Mouse (Mus musculus): ENCODE measurements at regions not wholly inside any gene's neighbourhood (a gene's known extent, or its start where the extent isn't known, plus 50 kb on each side); places are given as distances from the start of the nearest gene placed in this dataset.

DNA sequence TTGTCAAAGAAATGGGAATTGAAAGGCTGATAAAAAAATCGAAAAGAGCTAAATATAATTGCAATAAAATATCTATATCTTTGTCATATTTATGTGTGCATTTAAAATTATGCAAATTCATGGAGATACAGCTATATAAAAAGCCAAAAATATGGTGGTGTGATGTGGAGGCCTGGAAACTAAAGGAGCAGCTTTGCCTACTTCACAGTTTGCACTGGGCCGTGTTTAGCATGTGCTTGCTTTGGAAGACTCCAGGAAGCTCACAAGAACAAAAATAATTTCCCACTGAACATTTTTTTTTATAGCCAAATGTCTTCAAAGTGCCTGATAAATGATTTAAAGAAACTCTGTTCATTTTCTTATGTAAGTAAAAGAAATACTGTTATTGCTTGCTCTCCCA, 364.1 kb upstream of the Cdh12 start:
- Histone ChIP-seq H3K4me1 (ENCODE audit: control insufficient read depth, insufficient read depth, low read length) (no peaks in the 10 kb centered on the region), H3K27ac (ENCODE audit: insufficient read depth, low read length) (no peak overlapping the region), H3K4me3 (ENCODE audit: low read depth, low read length) (no peak overlapping the region), H3K27me3 (ENCODE audit: control insufficient read depth, insufficient read depth, low read length, poor library complexity, severe bottlenecking) (no peaks in the 10 kb centered on the region), H3K9ac (ENCODE audit: low read depth, poor library complexity, severe bottlenecking) (no peak overlapping the region), H3K36me3 (ENCODE audit: control insufficient read depth, insufficient read depth, low read length, poor library complexity, severe bottlenecking) (no peaks in the 10 kb centered on the region), H3K9me3 (replicated peaks; ENCODE audit: control insufficient read depth, insufficient read depth, low read length, poor library complexity, severe bottlenecking) (no peaks in the 10 kb centered on the region)
- TF ChIP-seq EP300 (IDR thresholded peaks at IDR 0.05; ENCODE audit: insufficient read depth, low read depth, low read length) (no peak), POLR2A (IDR thresholded peaks at IDR 0.05; ENCODE audit: insufficient read depth, low read length) (no peak), CTCF (IDR thresholded peaks at IDR 0.05; ENCODE audit: low read depth, low read length) (no peak)

DNA sequence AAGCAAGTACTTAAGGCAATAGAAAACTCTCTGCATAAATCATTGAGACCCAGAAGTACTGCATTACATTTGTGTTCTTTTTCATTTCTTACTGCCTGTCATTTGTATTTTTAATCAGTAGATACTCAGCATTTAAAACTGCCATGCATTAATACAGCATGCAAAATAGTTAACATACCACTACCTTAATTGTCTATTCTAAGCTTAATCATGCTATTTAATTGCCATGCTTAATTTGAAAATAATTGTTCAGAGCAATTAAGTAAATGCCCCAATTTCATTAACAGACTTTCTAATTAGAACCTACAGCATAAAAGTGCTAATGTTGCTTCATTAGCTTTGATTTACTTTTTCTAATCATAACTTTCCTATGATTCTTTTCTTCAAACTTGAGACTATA, 359.3 kb upstream of the Cdh12 start:
- H3K27me3 ChIP-seq (ENCODE audit: control insufficient read depth, insufficient read depth, low read length, poor library complexity, severe bottlenecking): no peaks in the 10 kb centered on the region

DNA sequence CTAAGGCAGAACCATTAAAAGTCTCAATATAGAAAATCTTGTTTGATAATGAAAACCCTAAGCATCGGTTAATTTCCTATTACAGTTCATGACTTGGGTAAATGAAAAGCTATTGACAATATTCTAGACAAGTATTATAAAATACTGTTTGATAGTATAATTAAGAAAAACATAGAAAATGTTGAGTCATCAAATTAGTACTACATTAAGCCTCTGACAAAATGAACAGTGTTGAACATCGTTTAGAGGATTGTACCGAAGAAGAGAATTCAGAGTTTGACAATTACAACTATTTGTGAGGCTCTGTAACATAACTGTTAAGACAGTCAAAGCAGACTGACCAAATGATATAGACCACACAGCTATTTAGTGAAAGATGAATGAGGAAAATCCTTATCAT, 358.5 kb upstream of the Cdh12 start:
- no peak overlapping the region for H3K9ac ChIP-seq (ENCODE audit: low read depth, poor library complexity, severe bottlenecking)

More for the DNA sequence above, 359.3 kb upstream of the Cdh12 start:
- no peak overlapping the region for H3K4me3 ChIP-seq (ENCODE audit: low read depth, low read length)
- H3K4me1 ChIP-seq (ENCODE audit: control insufficient read depth, insufficient read depth, low read length): no peaks in the 10 kb centered on the region
- no peak overlapping the region for H3K27ac ChIP-seq (ENCODE audit: insufficient read depth, low read length)
- H3K9ac ChIP-seq (ENCODE audit: low read depth, poor library complexity, severe bottlenecking): no peak overlapping the region
- no peak for TF ChIP-seq EP300 (IDR thresholded peaks at IDR 0.05; ENCODE audit: insufficient read depth, low read depth, low read length)
- TF ChIP-seq POLR2A (IDR thresholded peaks at IDR 0.05; ENCODE audit: insufficient read depth, low read length): no peak
- no peak for TF ChIP-seq CTCF (IDR thresholded peaks at IDR 0.05; ENCODE audit: low read depth, low read length)
- H3K9me3 ChIP-seq (replicated peaks; ENCODE audit: control insufficient read depth, insufficient read depth, low read length, poor library complexity, severe bottlenecking): no peaks in the 10 kb centered on the region
- H3K36me3 ChIP-seq (ENCODE audit: control insufficient read depth, insufficient read depth, low read length, poor library complexity, severe bottlenecking): no peaks in the 10 kb centered on the region

DNA sequence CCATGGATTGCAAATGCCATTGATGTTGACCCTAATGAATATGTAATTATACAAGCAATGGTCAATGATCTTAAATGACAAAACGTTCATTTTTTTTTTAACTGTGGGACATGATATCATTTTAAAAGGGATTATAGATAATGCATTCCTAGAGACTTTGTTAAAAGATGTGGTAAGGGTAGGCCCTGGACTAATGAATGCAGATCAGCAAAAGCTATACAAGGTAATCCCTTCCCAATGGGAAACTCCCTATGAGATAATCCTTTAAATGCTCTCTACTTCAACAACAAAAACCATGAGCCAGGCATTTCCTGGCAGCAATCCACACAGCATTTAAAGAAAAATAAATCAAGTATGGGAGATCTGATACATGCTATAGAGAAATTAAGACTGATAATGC, 353.3 kb upstream of the Cdh12 start:
- TF ChIP-seq POLR2A (IDR thresholded peaks at IDR 0.05; ENCODE audit: insufficient read depth, low read length) (no peak), EP300 (IDR thresholded peaks at IDR 0.05; ENCODE audit: insufficient read depth, low read depth, low read length) (no peak), CTCF (IDR thresholded peaks at IDR 0.05; ENCODE audit: low read depth, low read length) (no peak)
- no peak overlapping the region for H3K4me3 ChIP-seq (ENCODE audit: low read depth, low read length)

More for the DNA sequence above, 358.5 kb upstream of the Cdh12 start:
- Histone ChIP-seq H3K27ac (ENCODE audit: insufficient read depth, low read length) (no peak overlapping the region), H3K27me3 (ENCODE audit: control insufficient read depth, insufficient read depth, low read length, poor library complexity, severe bottlenecking) (no peaks in the 10 kb centered on the region), H3K9me3 (replicated peaks; ENCODE audit: control insufficient read depth, insufficient read depth, low read length, poor library complexity, severe bottlenecking) (no peaks in the 10 kb centered on the region), H3K4me3 (ENCODE audit: low read depth, low read length) (no peak overlapping the region), H3K4me1 (ENCODE audit: control insufficient read depth, insufficient read depth, low read length) (no peaks in the 10 kb centered on the region), H3K36me3 (ENCODE audit: control insufficient read depth, insufficient read depth, low read length, poor library complexity, severe bottlenecking) (no peaks in the 10 kb centered on the region)
- TF ChIP-seq POLR2A (IDR thresholded peaks at IDR 0.05; ENCODE audit: insufficient read depth, low read length) (no peak), EP300 (IDR thresholded peaks at IDR 0.05; ENCODE audit: insufficient read depth, low read depth, low read length) (no peak), CTCF (IDR thresholded peaks at IDR 0.05; ENCODE audit: low read depth, low read length) (no peak)

DNA sequence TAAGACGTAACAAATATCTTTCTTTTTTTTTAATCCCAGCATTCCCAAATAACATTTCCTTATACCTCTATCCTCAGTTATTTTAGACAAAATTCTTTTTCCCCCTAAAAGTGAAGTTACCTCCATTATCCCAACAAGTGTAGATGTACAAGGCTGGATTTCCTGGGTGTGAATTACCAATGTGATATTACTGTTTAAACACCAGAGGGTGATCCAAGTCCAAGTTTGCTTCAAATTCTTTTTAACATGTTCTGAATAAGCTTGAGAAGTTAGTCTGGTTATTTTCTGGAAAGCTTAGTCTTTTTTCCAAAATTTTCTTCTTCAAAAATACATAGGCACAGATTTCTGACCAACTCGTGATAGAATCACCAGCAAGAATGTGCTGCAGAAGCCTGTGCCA, 329.5 kb upstream of the Cdh12 start:
- Histone ChIP-seq H3K9ac (ENCODE audit: low read depth, poor library complexity, severe bottlenecking) (no peak overlapping the region), H3K27ac (ENCODE audit: insufficient read depth, low read length) (no peak overlapping the region), H3K4me1 (ENCODE audit: control insufficient read depth, insufficient read depth, low read length) (no peaks in the 10 kb centered on the region), H3K4me3 (ENCODE audit: low read depth, low read length) (no peak overlapping the region), H3K9me3 (replicated peaks; ENCODE audit: control insufficient read depth, insufficient read depth, low read length, poor library complexity, severe bottlenecking) (no peaks in the 10 kb centered on the region), H3K36me3 (ENCODE audit: control insufficient read depth, insufficient read depth, low read length, poor library complexity, severe bottlenecking) (no peaks in the 10 kb centered on the region), H3K27me3 (ENCODE audit: control insufficient read depth, insufficient read depth, low read length, poor library complexity, severe bottlenecking) (no peaks in the 10 kb centered on the region)
- TF ChIP-seq CTCF (IDR thresholded peaks at IDR 0.05; ENCODE audit: low read depth, low read length): no peak
- no peak for TF ChIP-seq EP300 (IDR thresholded peaks at IDR 0.05; ENCODE audit: insufficient read depth, low read depth, low read length)
- no peak for TF ChIP-seq POLR2A (IDR thresholded peaks at IDR 0.05; ENCODE audit: insufficient read depth, low read length)

More for the DNA sequence above, 353.3 kb upstream of the Cdh12 start:
- Histone ChIP-seq H3K27ac (ENCODE audit: insufficient read depth, low read length) (no peak overlapping the region), H3K9me3 (replicated peaks; ENCODE audit: control insufficient read depth, insufficient read depth, low read length, poor library complexity, severe bottlenecking) (no peaks in the 10 kb centered on the region), H3K4me1 (ENCODE audit: control insufficient read depth, insufficient read depth, low read length) (no peaks in the 10 kb centered on the region), H3K36me3 (ENCODE audit: control insufficient read depth, insufficient read depth, low read length, poor library complexity, severe bottlenecking) (no peaks in the 10 kb centered on the region), H3K27me3 (ENCODE audit: control insufficient read depth, insufficient read depth, low read length, poor library complexity, severe bottlenecking) (no peaks in the 10 kb centered on the region), H3K9ac (ENCODE audit: low read depth, poor library complexity, severe bottlenecking) (no peak overlapping the region)

DNA sequence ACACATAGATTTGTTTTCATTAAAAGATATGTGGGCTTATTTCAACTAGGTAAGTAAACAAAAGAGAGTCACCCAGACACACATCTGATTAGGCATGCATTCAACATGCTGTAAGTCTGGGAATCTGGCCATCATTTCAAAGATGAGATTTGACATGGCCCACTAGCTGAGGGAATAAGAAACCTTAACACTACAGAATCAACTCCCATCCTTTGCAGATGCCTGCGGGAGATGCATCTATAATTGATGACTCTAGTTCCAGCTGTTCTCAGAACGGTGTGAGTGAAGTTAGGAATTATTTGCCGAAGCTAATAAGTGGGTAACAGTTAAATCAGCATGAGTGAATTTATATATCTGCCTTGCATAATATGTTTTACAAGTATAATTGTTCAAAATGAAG, 325.5 kb upstream of the Cdh12 start:
- H3K4me1 ChIP-seq (ENCODE audit: control insufficient read depth, insufficient read depth, low read length): no peaks in the 10 kb centered on the region
- H3K36me3 ChIP-seq (ENCODE audit: control insufficient read depth, insufficient read depth, low read length, poor library complexity, severe bottlenecking): no peaks in the 10 kb centered on the region
- no peak overlapping the region for H3K9ac ChIP-seq (ENCODE audit: low read depth, poor library complexity, severe bottlenecking)
- no peaks in the 10 kb centered on the region for H3K9me3 ChIP-seq (replicated peaks; ENCODE audit: control insufficient read depth, insufficient read depth, low read length, poor library complexity, severe bottlenecking)
- no peak overlapping the region for H3K4me3 ChIP-seq (ENCODE audit: low read depth, low read length)
- H3K27me3 ChIP-seq (ENCODE audit: control insufficient read depth, insufficient read depth, low read length, poor library complexity, severe bottlenecking): no peaks in the 10 kb centered on the region
- H3K27ac ChIP-seq (ENCODE audit: insufficient read depth, low read length): no peak overlapping the region
- no peak for TF ChIP-seq EP300 (IDR thresholded peaks at IDR 0.05; ENCODE audit: insufficient read depth, low read depth, low read length)
- TF ChIP-seq POLR2A (IDR thresholded peaks at IDR 0.05; ENCODE audit: insufficient read depth, low read length): no peak
- no peak for TF ChIP-seq CTCF (IDR thresholded peaks at IDR 0.05; ENCODE audit: low read depth, low read length)

Measured in ES-Bruce4 (cell line).